Mouse (Mus musculus) urinary bladder, postnatal 36 days (tissue): ENCODE results near the gene Tor1aip2.
"Not testable (repeated sequence)": the region's sequence is repeated elsewhere in the genome, so short reads cannot be mapped to it uniquely, and the experiment has no call there.

Experiments
- DNase-seq, 2 experiments: peaks; one replicate each; pipeline ENCODE4 v3.0.0; 2022; ENCODE audit warnings: low spot score in 2 of 2, mixed read lengths in 1 of 2

Gene Tor1aip2

DNA sequence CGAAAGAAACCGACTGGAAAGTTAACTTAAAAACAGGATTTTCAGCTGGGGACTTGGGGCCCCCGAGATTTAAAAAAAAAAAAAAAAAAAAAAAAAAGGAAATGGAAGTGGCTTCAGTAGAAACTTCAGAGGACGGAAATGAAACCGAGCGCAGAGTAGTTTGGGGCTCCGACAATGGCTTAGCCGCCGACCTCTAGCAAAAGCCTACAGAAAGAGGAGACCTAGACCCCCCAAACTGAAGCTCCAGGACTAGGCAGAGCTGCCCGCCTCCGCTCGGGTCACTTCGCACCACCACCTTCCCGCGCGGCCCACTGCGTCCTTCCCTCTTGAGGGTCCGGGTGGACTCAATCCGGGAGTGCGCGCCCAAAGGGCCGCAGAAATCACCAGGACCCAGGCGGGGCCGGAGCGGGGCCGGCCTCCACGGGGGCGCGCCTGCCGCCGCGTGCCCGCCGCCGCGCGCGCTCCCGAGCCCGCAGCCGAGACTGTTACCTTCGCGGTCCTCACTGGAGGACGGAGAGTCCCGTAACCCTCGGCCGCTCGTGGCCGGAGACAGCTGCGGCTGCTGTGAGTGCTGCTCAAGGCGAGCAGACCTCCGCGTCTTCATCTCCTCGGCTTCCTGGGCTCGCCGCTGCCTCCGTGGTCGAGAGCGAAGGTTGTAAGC is at the start of gene Tor1aip2:
Tor1aip2 (plus strand) TSS at position 135 of the 661 bp plus-strand sequence.
- DNase-seq = peak in 1 of 2 experiments; percentile 77

DNA sequence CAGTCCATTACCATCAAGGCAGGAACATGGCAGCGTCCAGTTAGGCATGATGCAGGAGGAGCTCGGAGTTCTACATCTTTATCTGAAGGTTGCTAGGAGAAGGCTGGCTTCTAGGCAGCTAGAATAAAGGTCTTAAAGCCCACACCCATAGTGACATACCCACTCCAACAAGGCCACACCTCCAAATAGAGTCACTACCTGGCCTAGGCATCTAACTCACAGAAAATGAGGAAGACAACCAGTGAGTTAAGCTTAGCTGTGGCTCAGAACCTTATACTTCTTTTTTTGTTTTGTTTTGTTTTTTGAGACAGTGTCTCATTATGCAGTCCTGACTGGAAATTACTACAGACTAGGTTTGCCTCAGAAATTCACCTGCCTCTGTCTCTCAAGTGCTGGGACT is 47.6 kb upstream of the Tor1aip2 start:
- DNase-seq = no peak

DNA sequence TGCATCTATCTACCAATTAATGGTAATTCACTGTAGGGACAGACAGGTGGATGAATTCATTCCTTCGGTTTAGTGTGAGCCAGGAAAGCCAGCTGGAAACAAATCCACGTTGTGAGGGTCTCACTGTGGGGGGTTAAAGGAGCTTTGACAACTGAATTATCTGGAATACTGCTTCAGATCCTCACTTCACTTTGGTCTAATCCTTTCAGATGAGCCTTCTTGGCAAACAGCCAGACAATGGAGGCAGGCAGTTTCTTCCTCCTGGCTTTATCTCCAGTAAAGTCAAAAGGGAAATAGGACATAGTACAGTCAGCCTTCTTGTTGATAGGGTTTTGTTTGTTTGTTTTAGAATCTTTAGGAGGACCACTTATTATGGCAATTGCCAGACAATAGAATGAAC is 45.8 kb upstream of the Tor1aip2 start:
- DNase-seq = no peak

GRCm38 (mm10) chr1:155990391-155990790 is 44.8 kb upstream of the Tor1aip2 start:
- DNase-seq = no peak

- DNase-seq = no peak
Measured at GRCm38 (mm10) chr1:155994524-155994923, 40.7 kb upstream of the Tor1aip2 start.

DNA sequence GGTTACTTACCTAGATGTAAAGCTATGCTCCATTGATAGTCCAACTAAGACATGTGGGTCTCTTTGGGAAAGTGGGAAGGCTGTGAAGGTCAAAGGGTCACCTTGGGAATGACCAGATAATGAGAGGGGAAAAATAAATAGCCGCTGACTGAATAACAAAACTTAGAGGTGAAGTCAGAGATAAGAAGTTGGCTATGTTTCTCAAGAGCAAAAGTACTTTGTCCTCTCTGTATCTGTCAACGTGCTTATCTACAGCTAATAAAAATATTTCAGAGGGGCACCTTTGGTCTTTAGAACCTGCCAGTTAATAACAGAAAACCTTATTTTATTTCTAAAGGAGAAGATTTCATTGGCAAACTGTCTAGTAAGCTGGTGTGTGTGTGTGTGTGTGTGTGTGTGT is 39.6 kb upstream of the Tor1aip2 start:
- DNase-seq = no peak

DNA sequence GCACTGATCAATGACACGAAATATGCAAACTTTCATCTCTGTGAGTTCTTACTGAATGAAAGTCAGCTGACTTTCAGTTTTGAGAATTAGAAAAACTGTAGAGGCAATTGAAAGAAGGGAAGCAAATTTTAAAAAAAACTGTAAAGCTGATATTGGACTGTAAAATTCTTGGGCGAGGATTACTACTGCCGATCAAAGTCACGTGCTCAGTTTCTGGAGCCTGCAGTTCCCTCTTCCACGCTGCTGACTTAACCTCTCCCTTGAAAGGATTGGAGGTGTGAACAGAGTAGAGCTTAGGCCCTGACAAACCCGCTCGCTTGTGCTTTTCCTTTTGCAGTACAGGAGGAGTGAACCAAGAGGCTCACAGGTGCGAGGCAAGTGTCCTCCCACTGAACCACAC is 32.8 kb upstream of the Tor1aip2 start:
- DNase-seq = no peak

DNA sequence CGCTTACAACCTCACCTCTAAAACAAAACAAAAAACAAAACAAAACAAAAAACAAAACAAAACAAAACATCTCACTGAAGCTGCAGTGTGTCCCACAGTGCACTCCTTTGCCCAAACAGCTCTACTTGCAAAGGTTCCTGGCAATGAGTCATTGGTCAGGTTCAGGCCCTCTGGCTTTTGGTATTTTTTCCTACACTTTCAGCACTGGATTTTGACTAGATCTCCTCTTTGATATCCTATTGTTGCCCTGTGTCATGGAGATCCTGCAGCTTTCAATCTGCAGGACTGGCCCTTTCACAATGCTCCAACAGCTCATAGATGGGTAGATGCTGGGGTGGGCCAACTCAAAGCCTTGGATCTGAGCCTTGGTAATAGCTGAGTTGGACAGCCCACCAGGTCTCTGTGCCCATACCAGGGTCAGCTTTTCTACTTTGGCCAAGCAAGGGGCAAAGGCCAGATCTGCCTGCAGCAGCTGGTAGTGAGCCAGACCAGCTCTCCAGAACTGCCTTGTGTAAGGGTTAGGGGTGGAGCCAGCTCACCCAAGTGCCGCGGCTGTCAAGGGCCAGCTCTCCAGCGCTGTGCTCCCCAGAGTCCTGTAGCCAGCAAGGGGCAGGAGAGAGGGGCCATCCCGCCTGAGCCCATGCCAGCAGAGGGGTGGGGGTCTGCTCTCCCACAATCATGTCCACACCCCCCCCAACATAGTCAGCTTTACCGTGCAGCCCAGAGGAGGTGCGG is 31.8 kb upstream of the Tor1aip2 start:
- peak in 1 of 2 experiments; percentile 28 for DNase-seq

DNA sequence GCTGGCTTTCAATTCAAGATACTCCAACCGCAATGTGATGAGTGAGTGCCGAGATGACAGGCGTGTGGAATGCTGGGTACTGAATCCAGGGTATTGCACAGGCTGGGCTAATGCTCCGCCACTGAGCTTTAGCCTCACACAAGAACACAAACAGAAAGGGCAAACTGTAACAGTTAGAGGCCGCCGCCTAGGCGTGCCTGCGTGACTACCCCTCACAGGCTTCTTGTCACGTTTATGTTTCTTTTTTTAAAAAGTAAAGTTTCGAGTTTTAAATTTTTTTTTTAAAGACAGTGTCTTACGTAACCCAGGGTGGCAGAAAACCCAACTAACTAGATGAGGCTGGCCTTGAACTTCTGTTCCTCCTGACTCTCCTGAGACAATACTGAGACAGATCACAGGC is 29.3 kb upstream of the Tor1aip2 start:
- no peak for DNase-seq

- DNase-seq = no peak
Measured at GRCm38 (mm10) chr1:156009003-156009402, 26.2 kb upstream of the Tor1aip2 start.

DNA sequence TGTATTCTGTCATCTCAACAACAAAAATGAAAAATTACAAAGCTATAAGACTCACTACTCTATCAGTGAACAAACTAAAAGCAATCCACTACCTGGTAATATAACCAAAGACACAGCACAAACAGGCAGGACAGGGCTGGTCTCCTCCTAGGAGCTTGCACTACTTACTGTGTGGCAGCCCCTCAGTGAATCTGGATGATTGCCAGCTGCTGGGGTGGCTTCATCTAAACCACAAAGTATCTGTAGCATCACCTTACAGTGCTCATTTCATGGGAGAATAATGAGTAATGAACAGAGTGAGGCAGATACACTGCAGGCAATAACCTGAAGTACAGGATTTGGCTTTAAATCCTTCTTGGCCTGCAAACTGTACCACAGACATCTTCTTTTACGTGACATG is 15.4 kb upstream of the Tor1aip2 start:
- no peak for DNase-seq

GRCm38 (mm10) chr1:156020402-156020801 is 14.8 kb upstream of the Tor1aip2 start:
- no peak for DNase-seq

DNA sequence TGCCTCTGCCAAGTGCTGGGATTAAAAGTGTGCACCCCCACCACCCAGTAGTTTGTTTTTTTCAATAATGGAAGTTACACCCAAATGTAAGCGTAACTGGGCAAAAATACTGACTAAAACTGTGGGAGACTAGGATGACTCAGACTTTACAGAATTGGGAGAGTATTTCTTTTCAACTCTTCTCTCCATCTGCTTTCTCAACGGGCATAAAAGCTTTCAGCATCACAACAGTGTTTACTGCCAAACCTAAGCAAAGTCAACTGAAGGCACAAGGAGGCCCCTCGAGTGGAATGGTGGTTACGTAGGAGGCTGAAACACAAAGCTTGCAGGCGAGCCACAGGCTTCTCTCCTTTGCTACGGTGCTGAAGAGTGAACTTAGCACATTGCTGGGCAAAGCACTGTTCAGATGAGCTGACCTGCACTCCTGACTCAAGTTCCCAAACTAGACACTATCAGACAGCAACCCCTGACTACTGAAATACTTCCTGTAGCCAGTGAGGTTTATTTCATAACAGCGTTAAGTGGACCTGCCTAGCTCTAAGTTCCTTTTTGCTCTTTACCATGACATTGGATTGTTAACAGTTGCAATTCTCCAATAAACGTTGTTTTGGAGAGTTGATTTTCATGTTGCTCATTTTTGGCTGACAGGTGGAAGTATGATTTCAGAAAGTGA is 10.2 kb upstream of the Tor1aip2 start:
- no peak for DNase-seq

GRCm38 (mm10) chr1:156027849-156028248 is 7.4 kb upstream of the Tor1aip2 start:
- DNase-seq = no peak

- no peak for DNase-seq
Measured at GRCm38 (mm10) chr1:156028340-156028975, 6.7 kb upstream of the Tor1aip2 start.

DNA sequence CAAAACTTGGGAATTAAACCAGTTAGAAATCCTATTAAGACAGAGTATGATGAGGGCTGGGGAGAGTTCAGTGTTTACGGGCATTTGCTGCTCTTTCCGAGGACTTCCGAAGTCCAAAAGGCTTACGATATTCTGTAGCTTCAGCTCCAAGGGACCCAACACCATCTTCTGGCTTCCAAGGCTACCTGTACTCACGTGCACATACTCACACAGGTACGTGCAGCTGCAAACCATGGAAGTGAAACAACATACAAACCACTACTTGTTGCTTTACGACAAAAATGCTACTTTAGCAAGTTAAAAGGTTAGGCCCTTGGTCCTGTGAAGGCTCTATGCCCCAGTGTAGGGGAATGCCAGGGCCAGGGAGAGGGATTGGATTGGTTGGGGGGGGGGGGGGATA is 1.3 kb upstream of the Tor1aip2 start:
- no peak for DNase-seq

DNA sequence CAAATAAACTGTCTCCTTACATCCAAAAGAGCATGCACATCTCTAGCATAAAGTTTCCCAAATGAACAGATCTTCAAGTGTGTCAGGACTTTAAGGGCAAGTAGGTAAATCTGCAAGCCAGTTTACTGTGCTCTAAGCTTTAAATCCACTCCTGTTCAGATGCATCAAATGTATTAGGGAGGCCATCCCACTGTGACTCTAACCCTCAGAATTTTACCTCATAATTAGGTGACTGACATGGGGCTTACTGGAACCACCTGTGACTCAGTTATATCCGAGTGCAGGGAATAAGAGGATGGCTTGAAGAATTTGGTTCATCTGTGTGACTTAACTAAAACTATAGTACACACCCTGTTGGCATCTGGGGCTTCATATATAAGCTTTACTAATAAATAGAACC is 542 bp upstream of the Tor1aip2 start:
- no peak for DNase-seq

- peak; percentile 93 to 97 for DNase-seq
Measured at GRCm38 (mm10) chr1:156035930-156036737, 931 bp downstream of the Tor1aip2 start, which contains the start of gene Tor1aip1. Tor1aip1 (minus strand) TSS chr1:156036480.

DNA sequence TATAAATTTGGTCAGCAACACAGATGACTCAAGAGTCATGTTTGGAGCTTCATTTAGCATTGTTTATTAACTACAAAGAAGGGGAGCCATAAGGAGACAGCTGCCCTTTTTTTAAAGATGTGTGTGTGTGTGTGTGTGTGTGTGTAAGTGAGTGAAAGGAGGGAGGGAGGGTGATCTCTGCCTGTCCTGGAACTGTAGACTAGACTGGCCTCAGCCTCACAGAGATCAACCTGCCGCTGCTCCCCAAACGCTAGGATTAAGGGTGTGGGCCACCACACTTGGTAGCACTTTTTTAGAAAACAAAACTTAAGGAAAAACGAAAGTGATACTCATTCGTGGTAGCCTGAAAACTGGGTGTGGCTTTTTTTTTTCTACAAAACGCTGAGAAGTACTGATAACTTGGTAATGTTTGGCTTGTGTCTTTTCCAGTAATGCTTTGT is 2.0 kb downstream of the Tor1aip2 start:
- peak; percentile 13 to 24 for DNase-seq

DNA sequence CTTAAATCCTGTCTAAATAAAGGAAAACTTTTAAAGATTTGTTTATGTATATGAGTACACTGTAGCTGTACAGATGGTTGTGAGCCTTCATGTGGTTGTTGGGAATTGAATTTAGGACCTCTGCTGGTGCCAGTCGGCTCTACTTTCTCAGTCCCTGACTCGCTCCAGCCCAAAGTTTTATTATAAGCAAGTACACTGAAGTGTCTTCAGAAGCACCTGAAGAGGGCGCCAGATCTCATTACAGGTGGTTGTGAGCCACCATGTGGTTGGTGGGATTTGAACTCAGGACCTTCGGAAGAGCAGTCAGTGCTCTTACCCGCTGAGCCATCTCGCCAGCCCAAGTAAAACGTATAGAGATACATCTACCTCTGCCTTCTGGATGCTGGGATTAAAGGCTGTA is 4.8 kb downstream of the Tor1aip2 start:
- DNase-seq = not testable (repeated sequence)

GRCm38 (mm10) chr1:156040731-156041401 is 5.7 kb downstream of the Tor1aip2 start:
- DNase-seq = peak; percentile 80 to 93
